Comparison of ENCODE assay signal across 18 mouse cellular contexts in genomic region chr5:118078550-118078949, GRCm38 (mm10).
"Had no signal": no experiment of that assay in that cellular context is flagged by ENCODE, and none has a peak within 500 bp of the region (broad histone marks: within the 10 kb centered on the region; RNA-seq: fewer than 3 reads in every experiment).

No protein-coding gene starts in this region.

- DNase-seq: kidney, adult 8-10 months; kidney, postnatal 36 days; layer of hippocampus, adult 9-11 months; layer of hippocampus, postnatal 36 days; liver; liver, embryonic 13.5 days; liver, postnatal 0 days; lung, postnatal 14 days; retina, postnatal 1 day; right cerebral cortex, postnatal 4 days; spleen, adult 18-20 months; thymus, adult 18-20 months; thymus, postnatal 14 days had no signal

- H3K9me3 ChIP-seq: limb, embryonic 12.5 days; liver, embryonic 13.5 days; lung, embryonic 15.5 days; neural tube, embryonic 12.5 days had no signal

- H3K4me2 ChIP-seq: limb, embryonic 12.5 days; liver, embryonic 13.5 days; lung, embryonic 15.5 days; neural tube, embryonic 12.5 days had no signal

- H3K27me3 ChIP-seq: limb, embryonic 12.5 days; liver, embryonic 13.5 days; lung, embryonic 15.5 days; neural tube, embryonic 12.5 days had no signal

- H3K27ac ChIP-seq: kidney, postnatal 0 days; limb, embryonic 12.5 days; liver, embryonic 13.5 days; lung, embryonic 15.5 days; neural tube, embryonic 12.5 days had no signal

- ATAC-seq: intestine, embryonic 16.5 days; liver, postnatal 0 days had no signal

- H3K9ac ChIP-seq: limb, embryonic 12.5 days; liver, embryonic 13.5 days; liver, postnatal 0 days; lung, embryonic 15.5 days had no signal

- H3K4me3 ChIP-seq: limb, embryonic 12.5 days; liver, embryonic 13.5 days; lung, embryonic 15.5 days; neural tube, embryonic 12.5 days had no signal
